Mouse (Mus musculus) layer of hippocampus, postnatal 25 days (tissue): ENCODE measurements around the gene Taok3. TPM values are rescaled to one million over a fixed set of nuclear protein-coding genes. Genes with fewer than 3 reads are reported as not detected.

ENCODE experiments used
- DNase-seq, 2 experiments: peaks; one replicate each; pipeline ENCODE4 v3.0.0; 2022; ENCODE audit warnings: mixed read lengths in 2 of 2, low spot score in 1 of 2; ENCODE audit errors: extremely low spot score in 1 of 2
- total RNA-seq, 2 experiments: library from RNA; stranded (reverse); gene quantifications; 2 replicates each; pipeline ENCODE4 v1.2.3; 2021

Taok3 gene
- total RNA-seq, 2 experiments from 2014 or later, result 52.4 to 59.1 TPM

GRCm38 (mm10) chr5:117116660-117117059 lies 3.3 kb upstream of the Taok3 start:
- no peak for DNase-seq

- DNase-seq, result no peak
These were observed 2.7 kb upstream of the Taok3 start for GRCm38 (mm10) chr5:117117241-117117640.

GRCm38 (mm10) chr5:117117716-117118115 lies 2.2 kb upstream of the Taok3 start:
- DNase-seq, result no peak

GRCm38 (mm10) chr5:117118220-117118619 lies 1.7 kb upstream of the Taok3 start:
- no peak for DNase-seq

GRCm38 (mm10) chr5:117118850-117119249 lies 1.1 kb upstream of the Taok3 start:
- no peak for DNase-seq

GRCm38 (mm10) chr5:117120489-117121466 lies 849 bp downstream of the Taok3 start:
- DNase-seq, result no peak

DNA sequence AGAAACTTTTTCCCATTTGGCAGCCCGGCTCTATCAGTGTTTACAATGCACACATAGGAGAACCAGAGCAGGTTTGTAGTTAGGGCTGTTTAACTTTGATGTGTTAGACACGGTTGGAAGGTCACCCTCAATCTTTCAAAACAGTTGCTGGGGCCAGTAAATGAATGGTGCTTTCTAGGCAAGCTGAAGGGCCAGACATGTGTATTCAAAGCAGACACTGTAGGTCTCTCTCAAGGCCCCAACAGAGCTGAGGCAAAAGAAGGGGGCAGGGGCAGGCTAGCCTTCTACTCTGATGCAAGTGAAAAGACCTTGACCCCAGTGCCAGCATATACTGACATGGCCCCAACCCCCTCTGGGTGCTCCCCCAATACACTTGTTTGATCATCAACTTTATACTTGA lies 1.7 kb downstream of the Taok3 start:
- DNase-seq, result no peak

GRCm38 (mm10) chr5:117123102-117123501 lies 3.2 kb downstream of the Taok3 start:
- DNase-seq, result no peak

DNA sequence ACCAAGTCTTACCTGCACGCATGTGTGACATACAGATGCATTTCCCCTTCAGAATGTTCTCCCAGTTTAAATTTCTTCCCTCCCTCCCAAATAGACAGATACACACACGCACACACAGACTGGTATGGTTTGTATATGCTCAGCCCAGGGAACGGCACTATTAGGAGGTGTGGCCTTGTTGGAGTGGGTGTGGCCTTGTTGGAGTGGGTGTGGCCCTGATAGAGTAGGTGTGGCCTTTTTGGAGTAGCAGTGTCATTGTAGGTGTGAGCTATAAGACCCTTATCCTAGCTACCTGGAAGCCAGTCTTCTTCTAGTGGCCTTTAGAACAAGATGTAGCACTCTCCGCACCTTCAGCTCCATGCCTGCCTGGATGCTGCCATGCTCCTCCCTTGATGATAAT lies 3.9 kb downstream of the Taok3 start:
- no peak for DNase-seq

GRCm38 (mm10) chr5:117125482-117126346 lies 5.8 kb downstream of the Taok3 start:
- no peak for DNase-seq

DNA sequence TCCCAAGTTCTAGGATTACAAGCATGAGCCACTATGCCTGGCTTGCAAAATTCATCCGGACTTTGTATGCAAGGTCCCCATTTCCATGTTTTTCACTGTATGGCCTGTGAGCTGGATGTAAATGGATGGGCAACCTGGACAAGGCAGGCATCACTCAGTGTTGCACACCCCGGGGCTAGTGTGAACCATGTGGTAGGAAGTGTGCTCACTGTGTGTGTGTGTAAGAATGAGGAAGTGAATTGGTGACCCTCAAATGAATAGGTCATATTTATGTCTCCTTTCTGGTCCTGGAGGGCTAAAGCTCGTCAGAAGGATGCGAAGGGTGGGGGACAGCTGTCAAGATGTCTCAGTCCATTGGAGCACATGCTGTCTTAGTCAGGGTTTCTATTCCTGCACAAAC lies 7.1 kb downstream of the Taok3 start:
- no peak for DNase-seq

DNA sequence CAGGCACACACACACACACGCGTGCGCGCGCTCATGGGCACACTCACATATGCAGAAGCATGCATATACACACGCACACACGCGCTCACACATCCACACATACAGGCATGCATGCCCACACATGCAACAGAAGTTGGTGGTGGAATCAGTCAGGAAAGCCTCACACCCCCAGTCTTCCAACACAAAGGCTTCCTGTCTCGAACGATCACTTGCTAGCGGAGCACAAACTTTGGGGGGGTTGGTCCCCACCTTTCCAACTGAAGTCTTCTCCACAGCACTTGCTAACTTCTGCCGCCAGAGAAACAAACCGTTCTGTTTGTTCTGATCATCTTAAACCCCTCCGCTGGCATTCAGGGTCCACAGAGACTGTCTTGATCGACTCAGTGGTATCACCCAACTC lies 10.8 kb downstream of the Taok3 start:
- no peak for DNase-seq

GRCm38 (mm10) chr5:117133446-117134065 lies 13.6 kb downstream of the Taok3 start:
- no peak for DNase-seq

DNA sequence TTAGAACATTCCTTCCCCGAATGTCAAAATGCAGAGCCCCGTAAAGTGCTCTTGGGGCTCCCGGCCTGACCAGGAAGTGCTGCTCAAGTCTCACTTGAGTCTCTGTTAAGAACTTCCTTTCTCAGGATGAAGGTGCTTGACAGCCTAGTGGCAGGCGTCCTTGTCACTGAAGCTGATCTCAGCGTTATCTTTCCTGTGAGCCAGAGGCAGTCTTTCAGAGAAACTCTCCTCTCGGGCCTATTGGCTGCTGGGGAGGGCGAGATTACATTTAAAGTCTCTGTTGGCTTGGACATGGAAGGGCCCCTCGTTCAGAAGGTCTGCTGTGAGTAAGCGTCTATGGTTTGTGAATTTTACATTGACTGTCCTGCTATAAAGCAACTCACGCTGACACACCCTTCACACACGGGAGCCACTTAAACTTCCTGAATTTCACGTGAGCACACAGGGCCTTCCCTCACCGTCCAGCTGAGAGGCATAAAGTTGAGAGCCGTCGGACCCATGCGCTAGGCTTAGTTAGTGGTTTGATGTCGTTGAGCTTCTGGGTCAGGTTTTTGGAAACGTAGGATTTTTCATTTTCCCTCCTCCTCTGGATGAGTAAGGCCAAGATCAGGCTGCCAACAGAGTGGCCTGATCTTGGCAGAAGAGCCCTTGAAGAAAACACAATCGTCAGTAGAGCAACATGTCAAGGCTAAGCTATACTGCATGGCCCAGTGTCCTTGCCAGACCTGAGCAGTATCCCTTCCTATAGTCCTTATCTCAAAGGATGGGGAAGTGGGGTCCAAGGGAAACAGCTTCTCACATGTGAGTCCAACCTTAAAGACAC lies 14.3 kb downstream of the Taok3 start:
- no peak for DNase-seq

GRCm38 (mm10) chr5:117134889-117135456 lies 15.0 kb downstream of the Taok3 start:
- DNase-seq, result no peak

GRCm38 (mm10) chr5:117135869-117136268 lies 15.9 kb downstream of the Taok3 start:
- DNase-seq, result no peak

GRCm38 (mm10) chr5:117136570-117136969 lies 16.6 kb downstream of the Taok3 start:
- DNase-seq, result no peak

DNA sequence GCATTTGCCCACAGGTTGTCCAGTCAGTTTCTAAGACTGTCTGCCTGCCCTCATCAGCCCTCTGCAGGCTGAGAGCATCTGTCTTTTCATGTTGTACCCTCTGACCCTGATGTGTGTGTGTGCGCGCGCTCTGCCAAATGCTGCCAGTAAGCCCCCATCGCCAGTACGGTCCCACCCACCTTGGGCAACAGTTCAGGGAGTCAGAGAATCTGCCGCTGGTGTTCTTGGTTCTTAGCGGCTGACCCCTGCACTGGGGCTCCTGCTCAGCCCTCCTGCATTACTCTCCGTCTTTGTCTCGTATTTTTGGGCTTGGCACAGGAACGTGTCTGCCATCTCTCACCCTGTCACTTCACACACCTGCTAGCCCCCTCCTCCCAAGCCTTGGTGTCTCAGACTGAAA lies 17.1 kb downstream of the Taok3 start:
- DNase-seq, result no peak

DNA sequence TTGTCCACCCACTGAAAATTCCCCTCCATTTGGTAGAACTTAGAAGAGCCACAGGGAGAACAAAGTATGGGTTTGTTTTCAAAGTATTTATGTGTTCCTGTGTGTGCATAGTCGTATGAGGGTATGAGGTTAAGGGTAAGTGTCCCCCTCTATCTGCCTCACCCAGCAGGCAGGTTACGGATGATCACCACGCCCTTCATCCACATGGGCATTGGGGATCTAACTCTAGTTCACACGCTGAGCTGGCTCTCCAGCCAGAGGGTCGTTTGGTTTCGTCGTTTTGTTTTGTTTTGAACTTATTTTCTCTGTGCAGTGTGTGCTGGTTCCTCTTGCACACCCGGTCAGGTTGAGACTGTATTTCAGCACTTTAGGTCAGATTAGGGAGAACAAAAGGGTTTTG lies 17.7 kb downstream of the Taok3 start:
- no peak for DNase-seq
